Mouse (Mus musculus) erythroblast, adult 5-6 weeks (primary cell): ENCODE results near the gene Duxbl1. TPM values are rescaled to one million over a fixed set of nuclear protein-coding genes. Genes with fewer than 3 reads are reported as not detected.
"Not testable (repeated sequence)": the region's sequence is repeated elsewhere in the genome, so short reads cannot be mapped to it uniquely, and the experiment has no call there.

Experiments used
- ATAC-seq: replicated peaks from 2 replicates; pipeline ENCODE4 v1.8.0; 2016; ENCODE audit warnings: moderate number of reproducible peaks, mild to moderate bottlenecking, moderate TSS enrichment, inconsistent platforms; ENCODE audit not compliant: poor library complexity, low FRiP score, severe bottlenecking
- total RNA-seq, 2 experiments: library from RNA; stranded (forward) in 1 of 2; stranded (reverse) in 1 of 2; fragments of 150-400 nt in 1 of 2; fragments of 200-764, 138-1000 nt in 1 of 2; gene quantifications; 2 replicates each; pipeline versions ENCODE4 v1.2.3 to v1.2.4; 2015 to 2017; ENCODE audit warnings: low replicate concordance in 2 of 2

Gene Duxbl1
- total RNA-seq (2015; ENCODE audit: low replicate concordance) (not detected in 2 replicates), total RNA-seq (2017; ENCODE audit: low replicate concordance) (0.42 TPM in 1 of 2 replicates, not detected in the other)

DNA sequence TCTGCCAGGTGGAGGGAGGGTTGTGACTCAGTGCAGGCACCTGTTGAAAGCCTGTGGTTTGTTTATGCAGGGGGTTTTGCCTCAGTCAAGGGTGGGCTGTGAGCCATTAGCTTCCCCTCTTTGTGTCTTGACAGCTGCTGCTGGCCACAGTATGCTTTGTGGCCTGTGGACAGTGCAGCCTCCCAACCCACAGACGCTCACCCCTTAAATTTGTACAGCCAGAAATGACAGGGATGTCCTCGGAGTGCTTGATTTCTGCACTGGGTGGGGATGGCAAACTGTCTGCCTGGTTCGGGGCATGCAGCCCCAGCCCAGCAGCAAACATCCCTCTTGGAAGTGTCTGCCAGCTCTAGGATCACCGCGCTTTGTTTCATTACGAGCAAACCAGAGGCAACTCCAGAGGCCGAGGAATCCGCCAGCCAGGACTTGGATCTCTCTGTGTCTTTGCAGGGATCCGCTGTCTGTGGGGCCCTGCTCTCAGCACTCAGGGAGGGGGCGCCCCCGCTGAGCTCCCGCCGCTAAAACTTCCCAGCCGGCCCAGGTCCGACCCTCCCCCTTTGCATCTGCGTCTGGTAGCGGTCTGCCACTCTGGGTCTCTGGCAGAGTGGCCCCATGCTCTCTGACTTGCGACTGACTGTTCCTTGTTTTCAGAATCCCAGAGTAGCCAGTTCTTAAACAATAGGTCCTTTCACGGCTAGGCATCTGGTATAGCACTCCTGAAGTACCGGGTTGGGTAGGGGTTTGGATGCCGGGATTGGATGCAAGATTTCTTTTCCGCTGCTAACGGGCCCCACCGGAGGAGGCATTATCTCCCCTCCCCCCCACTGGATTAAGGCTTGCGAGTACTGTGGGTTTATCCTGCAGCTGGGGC is at the start of gene Duxbl1:
TSS of gene Duxbl1 (plus strand) at position 207 of the 871 bp plus-strand sequence.
- not testable (repeated sequence) for ATAC-seq

DNA sequence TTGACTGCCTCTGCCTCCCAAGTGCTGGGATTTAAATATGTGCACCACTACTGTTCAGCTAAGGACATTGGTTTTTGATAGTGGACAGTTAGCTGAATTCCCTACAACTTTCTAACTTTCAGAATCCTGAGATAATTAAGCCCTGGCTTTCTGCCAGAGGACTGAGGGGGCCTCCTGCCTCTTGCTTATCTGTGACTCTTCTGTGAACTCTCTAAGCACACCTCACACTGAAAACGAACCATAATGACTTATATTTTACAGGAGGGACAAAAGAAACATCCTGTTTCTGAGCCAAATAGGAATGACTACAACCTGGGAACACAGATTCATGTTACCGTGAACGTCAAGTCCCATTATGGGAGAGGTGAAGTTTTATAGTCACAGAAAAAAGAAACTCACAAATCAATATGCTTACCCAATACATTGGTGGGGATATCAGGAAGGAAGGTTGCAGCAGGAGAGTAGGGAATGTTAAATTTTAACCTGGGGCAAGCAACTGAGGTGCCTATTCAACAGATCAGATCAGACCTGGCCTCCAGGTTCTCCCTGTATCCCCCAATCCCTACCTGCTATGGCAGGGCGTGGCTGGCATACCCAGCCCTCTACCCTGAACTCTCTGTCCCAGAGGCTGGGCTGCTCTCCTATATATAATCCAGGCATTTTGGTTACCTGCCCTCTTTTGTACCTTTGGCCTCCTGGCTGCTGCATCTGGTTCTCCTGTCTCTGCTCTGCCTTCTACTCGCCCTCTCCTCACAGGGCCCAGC is 41.3 kb upstream of the Duxbl1 start:
- ATAC-seq: not testable (repeated sequence)

DNA sequence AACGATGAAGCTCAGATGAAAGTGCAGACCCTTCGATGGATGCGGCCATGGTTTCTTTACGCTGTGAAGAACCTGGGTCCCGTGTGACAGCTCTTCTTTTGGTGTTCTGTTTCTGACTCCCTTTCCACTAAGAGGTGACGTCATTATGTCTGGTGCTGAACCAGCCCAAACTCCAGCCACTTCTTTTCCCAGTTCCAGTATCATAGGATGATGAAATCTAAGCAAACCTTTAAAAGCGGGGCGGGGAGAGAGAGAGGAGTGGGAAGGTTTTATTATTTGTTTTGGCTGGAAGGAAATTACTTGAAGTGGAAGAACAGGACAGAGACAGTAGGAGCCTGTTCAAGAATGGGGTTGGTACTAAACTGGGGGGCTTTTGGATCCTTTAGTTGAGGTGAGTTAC is 40.4 kb upstream of the Duxbl1 start, which contains the start of gene Cphx1:
TSS of gene Cphx1 (plus strand) at position 301 of the 400 bp plus-strand sequence.
- ATAC-seq: not testable (repeated sequence)

DNA sequence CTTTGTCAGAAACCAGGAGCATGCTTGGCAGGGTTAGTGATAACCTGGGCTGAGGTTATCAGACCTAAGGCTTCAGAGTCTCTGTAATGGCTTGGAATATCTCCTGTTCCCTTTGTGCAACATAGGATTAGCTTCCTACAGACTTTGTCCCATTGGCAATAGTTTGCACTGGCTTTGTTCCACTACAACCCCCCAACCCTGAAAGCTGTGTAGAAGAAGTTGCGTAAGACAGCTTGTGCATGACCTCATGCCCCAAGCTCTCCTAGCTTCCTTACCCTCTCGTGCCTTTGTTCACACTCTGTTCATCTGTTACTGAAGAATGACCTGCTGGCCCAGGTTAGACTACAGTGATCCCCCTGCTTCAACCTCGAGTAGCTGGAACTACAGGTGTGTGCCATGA is 20.5 kb upstream of the Duxbl1 start:
- ATAC-seq: not testable (repeated sequence)

DNA sequence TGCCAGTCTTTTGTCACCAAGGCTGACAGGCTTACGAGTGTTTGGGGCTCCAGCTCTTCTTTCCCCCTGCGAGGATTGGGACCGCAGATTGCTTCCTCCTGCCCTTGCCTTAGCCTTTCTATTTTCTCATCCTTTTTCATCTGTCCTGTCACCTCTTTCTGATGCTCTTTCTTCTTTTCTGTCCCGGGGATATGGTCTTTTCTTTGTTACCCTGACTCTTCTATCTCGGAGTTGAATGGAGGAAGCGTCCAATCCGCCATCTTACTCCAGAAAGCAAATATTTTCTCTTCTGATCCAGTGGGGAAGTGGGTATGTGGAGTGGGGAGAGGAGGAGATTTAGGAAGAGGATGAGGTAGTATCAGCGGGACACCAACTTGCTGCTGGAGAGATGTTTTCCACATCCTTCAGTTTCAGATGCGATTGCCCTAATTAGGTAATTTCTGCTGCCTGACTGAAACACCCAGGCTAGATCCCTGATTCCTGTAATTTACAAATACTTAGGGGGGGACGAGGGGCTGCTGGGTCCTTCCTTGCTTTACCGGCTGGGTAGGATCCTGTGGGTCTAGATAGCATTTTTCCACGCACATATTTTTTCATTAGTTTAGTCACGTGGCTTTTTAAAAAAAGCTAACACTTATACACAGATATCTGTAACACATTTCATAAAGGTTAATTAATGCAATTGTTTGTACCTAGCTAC is 1.0 kb downstream of the Duxbl1 start:
- not testable (repeated sequence) for ATAC-seq

DNA sequence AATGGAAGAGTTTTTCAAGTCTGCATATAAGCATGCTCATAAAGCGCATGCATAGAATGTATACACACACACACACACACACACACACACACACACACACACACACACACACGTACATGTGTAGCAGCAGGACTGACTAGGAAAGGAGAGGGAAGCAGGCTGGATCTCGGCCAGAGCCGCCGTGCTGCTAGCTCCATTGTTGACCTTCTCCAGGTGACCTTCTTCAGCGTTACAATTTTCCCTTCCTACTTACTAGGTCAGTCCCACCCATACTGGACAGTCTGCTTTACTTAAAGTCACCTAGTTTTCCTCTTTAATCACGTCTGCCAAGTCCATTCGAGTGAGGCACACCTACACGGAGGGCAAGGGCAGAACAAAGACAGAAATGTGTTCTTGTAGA is 3.5 kb downstream of the Duxbl1 start:
- not testable (repeated sequence) for ATAC-seq

DNA sequence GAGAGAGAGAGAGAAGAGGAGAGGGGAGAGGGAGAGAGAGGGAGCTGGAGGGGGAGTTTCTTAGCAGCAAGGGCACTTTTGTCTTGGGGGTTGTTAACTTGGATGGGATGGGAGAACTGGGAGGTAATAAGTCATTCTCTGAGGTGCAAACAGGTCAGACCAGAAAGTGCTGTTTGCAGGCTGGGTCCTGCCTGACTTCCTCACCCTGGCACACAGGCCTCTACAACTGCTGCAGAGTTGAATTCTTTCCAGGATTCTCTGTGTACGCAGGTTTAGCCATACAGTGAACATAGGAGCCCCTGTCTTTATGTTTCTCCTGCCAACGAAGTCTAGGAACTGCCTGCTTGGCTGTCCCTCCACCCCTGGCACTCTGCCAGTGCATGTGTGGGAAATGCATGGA is 29.1 kb downstream of the Duxbl1 start:
- ATAC-seq: not testable (repeated sequence)

DNA sequence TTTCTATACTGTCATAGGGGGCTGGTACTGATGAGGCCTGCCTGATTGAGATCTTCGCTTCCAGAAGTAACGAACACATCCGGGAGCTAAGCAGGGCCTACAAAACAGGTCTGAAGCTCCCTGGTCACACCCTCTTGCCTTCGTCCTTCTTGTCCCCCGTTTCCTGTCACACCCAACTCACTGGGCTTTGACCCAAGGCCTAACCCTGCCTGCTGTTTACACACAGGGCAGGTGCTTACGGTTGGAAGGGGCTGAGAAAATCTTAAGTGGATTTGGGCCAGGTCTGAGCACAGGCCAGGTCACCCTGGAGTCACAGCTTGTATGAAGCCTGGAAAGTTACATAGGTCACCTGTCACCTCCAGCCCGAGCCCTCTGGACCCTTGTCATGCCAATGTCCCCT is 38.0 kb downstream of the Duxbl1 start:
- not testable (repeated sequence) for ATAC-seq

DNA sequence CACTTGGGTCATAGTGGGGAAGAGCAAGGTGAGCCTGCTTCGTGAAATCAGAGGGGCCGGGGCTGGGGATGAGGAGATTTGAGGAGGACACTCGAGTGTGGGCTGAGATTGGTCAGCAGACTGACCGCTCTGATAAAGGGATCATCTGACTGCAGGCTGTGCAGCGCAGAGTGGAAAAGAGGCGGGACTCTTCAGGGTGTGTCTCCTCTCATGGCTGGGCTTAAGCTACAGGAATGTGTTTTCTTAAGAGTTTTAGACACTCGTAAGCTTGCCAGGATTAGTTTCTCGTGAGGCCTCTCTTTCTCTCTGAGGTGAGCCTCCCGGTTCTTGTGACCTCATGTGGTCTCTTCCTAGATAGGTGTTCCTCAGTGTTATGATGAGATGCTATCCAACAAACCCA is 43.2 kb downstream of the Duxbl1 start:
- not testable (repeated sequence) for ATAC-seq

DNA sequence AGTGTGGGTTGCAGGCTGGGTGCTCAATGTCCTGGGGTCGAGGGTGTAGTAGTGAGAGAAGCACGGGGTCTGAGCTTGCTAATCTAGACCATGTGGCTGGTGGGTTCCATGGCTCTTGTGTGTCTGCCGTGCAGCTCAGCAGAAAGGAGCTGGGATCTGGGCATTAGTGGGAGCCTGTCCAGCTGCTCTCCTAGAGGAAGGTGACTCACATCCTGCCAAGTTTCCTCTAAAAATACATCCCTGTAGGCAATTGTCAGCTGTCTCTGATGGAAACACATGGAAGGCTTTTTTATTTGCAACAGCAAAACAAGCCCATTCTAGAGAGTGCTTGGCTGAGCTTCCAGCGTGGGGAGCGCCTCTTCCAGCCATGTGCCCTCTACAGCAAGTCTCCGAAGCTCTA is 44.5 kb downstream of the Duxbl1 start:
- not testable (repeated sequence) for ATAC-seq

DNA sequence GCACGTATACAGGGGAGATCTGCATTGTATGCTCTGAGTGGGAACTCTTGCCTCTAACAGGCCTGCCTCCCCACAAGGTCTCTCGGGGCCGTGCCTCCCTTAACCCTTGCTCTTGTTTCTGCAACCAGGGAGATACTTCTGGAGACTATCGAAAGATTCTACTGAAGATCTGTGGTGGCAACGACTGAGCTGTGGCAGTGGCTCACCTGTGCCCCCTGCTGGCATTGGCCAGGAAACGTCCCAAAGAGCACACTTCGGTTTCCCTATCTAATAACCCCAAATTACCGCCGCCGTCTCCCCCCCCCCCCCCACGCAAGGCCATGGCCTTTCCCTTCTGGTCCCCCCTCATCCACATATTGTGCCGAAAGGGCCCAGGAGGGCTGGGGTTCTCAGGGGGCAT is 47.3 kb downstream of the Duxbl1 start:
- ATAC-seq: not testable (repeated sequence)

DNA sequence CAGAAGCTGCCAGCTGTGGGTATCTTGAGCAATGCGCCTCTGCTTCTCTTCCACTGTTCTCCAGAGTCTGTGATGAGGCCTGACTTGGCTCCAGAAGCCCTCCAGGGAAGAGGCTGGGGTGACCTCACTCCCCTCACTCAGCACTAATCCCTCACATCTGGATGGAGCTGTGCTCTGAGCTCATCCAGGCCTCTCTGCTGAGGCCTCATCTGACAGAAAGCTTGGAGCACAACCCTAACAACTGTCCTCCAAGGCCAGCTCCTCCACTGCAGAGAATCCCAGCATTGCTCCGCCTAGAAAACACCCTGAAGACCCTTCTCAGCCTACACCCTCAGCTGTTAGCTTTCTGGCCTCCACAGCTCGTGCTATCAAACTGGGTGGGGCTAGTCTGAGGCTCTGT is 56.0 kb downstream of the Duxbl1 start:
- not testable (repeated sequence) for ATAC-seq

DNA sequence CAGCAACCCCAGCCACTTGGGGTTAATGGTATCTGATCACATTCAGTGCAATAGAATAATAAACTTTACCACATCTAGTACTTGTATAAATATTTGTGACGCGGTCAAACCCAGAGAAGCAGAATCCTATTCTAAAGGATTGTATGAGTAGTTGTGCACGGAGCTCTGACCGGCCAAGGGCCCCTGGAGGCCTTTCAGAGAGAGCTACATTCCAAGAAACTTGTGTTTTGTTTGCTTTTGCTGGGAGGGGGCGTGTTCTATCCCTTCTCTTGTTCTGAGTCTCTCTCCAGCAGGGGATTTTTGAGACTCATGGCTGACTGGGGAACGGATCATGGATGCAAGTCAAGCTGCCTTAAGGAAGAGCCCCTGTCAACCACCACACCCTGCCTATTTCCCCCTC is 57.1 kb downstream of the Duxbl1 start:
- not testable (repeated sequence) for ATAC-seq

Other genes starting within 250 kb of the Duxbl1 start
- gene Zcchc24, start 209.5 kb upstream of the Duxbl1 start, total RNA-seq (2015; ENCODE audit: low replicate concordance): 2.7 TPM in 1 of 2 replicates, not detected in the other
- 0.94 and 0.98 TPM in 2 replicates for gene Zcchc24, start 209.5 kb upstream of the Duxbl1 start, total RNA-seq (2017; ENCODE audit: low replicate concordance)
- gene Anxa11, start 136.4 kb upstream of the Duxbl1 start, total RNA-seq (2015; ENCODE audit: low replicate concordance): 28.2 and 30.9 TPM in 2 replicates
- 4.3 and 6.8 TPM in 2 replicates for gene Anxa11, start 136.4 kb upstream of the Duxbl1 start, total RNA-seq (2017; ENCODE audit: low replicate concordance)
- not detected in 2 replicates for gene Plac9a, start 75.5 kb upstream of the Duxbl1 start, total RNA-seq (2015; ENCODE audit: low replicate concordance)
- not detected in 2 replicates for gene Plac9a, start 75.5 kb upstream of the Duxbl1 start, total RNA-seq (2017; ENCODE audit: low replicate concordance)
- 1.5 and 1.9 TPM in 2 replicates for gene Tmem254a, start 50.9 kb upstream of the Duxbl1 start, total RNA-seq (2015; ENCODE audit: low replicate concordance)
- not detected in 2 replicates for gene Tmem254a, start 50.9 kb upstream of the Duxbl1 start, total RNA-seq (2017; ENCODE audit: low replicate concordance)
- gene Cphx1, start 40.3 kb upstream of the Duxbl1 start, total RNA-seq (2015; ENCODE audit: low replicate concordance): not detected in 2 replicates
- 0.17 TPM in 1 of 2 replicates, not detected in the other for gene Cphx1, start 40.3 kb upstream of the Duxbl1 start, total RNA-seq (2017; ENCODE audit: low replicate concordance)
- gene Gm9780, start 64.1 kb downstream of the Duxbl1 start, total RNA-seq (2015; ENCODE audit: low replicate concordance): not detected in 2 replicates
- 6.1 TPM in 1 of 2 replicates, not detected in the other for gene Gm9780, start 64.1 kb downstream of the Duxbl1 start, total RNA-seq (2017; ENCODE audit: low replicate concordance)
- 1.2 and 24.5 TPM in 2 replicates for gene Tmem254c, start 88.8 kb downstream of the Duxbl1 start, total RNA-seq (2015; ENCODE audit: low replicate concordance)
- 3.3 and 11.2 TPM in 2 replicates for gene Tmem254c, start 88.8 kb downstream of the Duxbl1 start, total RNA-seq (2017; ENCODE audit: low replicate concordance)
- not detected in 2 replicates for gene Cphx2, start 102.9 kb downstream of the Duxbl1 start, total RNA-seq (2015; ENCODE audit: low replicate concordance)
- not detected in 2 replicates for gene Cphx2, start 102.9 kb downstream of the Duxbl1 start, total RNA-seq (2017; ENCODE audit: low replicate concordance)
- gene Cphx3, start 103.7 kb downstream of the Duxbl1 start, total RNA-seq (2015; ENCODE audit: low replicate concordance): not detected in 2 replicates
- not detected in 2 replicates for gene Cphx3, start 103.7 kb downstream of the Duxbl1 start, total RNA-seq (2017; ENCODE audit: low replicate concordance)
- gene Duxbl2, start 139.8 kb downstream of the Duxbl1 start, total RNA-seq (2015; ENCODE audit: low replicate concordance): not detected in 2 replicates
- gene Duxbl2, start 139.8 kb downstream of the Duxbl1 start, total RNA-seq (2017; ENCODE audit: low replicate concordance): not detected in 2 replicates
- 2.3 TPM in 1 of 2 replicates, not detected in the other for gene Plac9b, start 203.9 kb downstream of the Duxbl1 start, total RNA-seq (2015; ENCODE audit: low replicate concordance)
- gene Plac9b, start 203.9 kb downstream of the Duxbl1 start, total RNA-seq (2017; ENCODE audit: low replicate concordance): not detected in 2 replicates
- 3.8 TPM in 1 of 2 replicates, not detected in the other for gene Tmem254b, start 228.5 kb downstream of the Duxbl1 start, total RNA-seq (2015; ENCODE audit: low replicate concordance)
- not detected in 2 replicates for gene Tmem254b, start 228.5 kb downstream of the Duxbl1 start, total RNA-seq (2017; ENCODE audit: low replicate concordance)